Mouse (Mus musculus): ENCODE measurements at regions not wholly inside any gene's neighbourhood (a gene's known extent, or its start where the extent isn't known, plus 50 kb on each side); places are given as distances from the start of the nearest gene placed in this dataset.
A peak's percentile ranks its signal among the peaks of the same experiment; 100 is the strongest.

DNA sequence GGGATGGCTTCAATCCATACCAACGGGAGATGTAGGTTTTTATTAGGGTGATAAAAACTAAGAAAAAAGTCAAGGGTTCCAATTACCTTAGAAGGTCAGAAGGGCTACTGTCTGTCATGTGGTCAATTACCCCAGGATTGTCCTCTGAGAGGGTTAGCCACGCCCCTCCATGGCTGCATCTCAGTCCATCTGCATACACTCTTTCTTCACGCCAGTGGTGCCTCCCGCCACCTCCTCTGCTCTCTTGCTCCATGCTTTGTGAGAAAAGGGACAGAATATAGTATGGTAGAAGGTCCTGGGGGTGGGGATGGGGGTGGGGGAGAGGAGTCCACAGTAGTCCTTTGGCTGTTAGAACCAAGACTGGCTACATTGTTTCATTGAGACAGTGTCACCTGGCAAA is 96.1 kb upstream of the Podxl start:
- no peak for DNase-seq (ENCODE audit: low spot score in 2 of 2)

DNA sequence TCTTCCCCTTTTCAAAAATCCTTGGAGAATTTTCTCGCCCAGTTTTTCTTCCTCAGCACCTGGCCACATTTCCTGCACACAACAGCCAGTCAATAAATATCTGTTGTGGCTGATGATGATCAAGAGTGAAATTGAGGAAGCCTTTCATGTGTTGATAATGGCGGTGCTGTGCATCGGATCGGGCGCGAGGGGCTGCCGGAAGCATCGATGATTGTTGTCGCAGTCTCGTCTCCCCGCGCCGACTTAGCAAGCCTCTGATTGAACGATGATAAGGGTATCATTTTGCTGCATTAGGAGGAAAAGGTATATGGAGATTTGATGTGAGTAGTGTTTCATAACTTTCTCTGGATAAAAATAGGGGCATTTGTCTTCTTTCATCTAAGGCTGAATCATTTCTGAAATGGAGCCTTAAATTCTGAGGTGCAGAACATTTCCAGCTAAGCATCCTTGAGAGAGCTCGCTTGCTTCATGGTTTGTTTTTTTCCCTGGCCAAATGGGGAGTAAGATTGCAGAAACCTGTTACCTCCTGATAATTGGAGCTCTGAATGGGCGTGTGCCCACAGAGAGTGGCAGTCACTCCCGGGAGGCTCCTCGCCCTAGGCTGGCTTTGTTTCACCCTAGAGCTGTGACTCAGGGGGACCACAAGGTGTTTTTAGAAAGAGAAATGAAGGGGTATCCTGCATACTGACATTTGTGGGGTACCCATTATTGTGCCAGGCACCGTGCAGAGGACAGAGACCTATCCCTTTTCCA is 94.8 kb upstream of the Podxl start:
- DNase-seq (ENCODE audit: low spot score in 2 of 2) = peak in 1 of 2 experiments; percentile 58

DNA sequence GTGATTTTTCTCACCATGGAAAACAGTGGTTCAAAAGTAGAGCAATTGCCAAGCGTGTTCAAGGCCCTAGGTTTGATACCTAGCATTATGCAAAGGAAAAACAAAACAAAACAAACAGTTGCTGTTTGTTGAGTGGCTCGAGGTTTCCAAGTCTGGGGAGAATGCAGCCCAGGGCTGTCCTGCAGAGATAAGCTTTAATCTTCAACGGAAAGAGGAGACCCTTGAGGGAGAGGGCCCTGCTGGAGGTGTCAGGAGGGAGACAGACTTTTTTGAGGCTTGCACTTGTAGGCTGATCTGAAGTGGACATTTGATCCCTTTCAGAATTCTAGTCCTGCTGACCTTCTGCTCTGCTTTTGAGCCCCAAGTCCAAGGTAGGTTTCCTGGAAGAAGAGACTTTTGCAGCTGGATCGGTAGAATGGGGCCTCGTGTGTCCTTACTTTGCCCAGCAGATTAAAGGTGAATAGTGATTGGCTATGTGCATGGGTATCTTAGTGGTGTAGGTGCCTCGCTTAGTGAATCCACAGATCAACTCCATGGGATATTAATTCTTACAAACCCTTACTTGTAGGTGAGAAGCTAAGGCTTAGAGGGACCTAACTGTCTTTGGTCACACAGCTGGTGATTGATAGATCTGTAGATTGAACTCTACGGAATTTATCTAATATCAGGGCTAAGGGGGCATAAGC is 87.2 kb upstream of the Podxl start:
- DNase-seq (ENCODE audit: low spot score in 2 of 2) = no peak

DNA sequence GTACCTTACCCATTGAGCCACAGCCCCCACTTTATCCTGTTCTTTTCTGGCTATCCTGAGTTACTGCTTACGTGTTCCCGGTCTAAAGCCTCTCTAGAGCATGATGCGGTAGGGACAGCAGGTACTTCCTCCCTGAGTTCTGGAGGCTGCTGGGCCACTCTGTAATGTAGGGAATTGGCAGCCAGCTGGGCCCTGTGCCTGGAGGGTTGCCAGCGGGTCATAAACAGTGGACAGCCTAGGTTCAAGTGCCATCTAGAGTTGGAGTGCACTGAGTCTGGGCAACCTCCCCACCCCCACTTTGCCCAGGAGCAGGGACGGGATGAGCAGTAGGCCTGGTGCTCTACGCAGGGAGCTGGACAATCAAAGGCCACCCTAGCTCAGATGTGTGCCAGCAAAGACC is 81.5 kb upstream of the Podxl start:
- DNase-seq (ENCODE audit: low spot score in 2 of 2) = no peak

DNA sequence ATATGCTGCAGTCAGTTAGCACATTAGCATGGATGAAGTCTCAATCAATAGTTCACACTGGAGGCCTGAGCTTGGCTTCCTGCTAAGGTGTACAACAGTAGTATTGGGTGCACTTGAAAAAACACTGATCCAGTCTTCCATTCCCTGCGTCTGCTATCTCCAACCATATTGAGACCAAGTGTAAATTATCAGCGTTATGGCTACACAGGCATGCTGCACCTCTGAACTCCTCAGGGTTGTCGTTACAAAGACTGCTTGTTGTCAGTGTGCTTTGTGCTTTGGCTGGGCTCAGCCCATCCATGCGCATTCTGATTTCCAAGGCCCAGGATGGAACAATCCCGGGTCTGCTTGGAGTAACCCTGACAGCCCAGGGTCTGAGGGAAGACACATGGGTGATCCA is 80.7 kb upstream of the Podxl start:
- DNase-seq (ENCODE audit: low spot score in 2 of 2) = no peak

DNA sequence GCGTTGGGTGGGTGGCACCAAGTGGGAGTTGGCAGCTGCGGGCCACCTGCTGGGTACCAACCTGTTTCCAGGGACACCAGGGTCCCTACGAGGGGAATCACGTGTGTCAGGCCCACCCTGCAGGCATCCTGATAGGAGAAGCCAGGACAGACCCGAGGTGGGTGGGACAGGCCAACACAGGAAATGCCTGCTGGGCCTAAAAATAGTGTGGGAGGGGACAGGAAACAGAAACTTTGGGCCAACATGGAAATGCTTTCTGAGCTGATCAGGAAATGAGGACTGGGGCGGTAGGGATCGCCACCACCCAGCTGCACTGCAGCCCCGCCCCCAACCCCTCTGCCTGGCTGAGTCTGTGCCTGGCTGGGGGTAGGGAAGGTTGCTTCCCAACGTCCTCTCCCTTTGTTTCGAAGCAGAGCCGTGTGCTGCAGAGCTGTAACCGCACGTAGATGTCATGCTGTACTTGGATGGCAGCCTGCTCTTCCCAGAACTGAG is 78.7 kb upstream of the Podxl start:
- DNase-seq (ENCODE audit: low spot score in 2 of 2) = peak in 1 of 2 experiments; percentile 30

DNA sequence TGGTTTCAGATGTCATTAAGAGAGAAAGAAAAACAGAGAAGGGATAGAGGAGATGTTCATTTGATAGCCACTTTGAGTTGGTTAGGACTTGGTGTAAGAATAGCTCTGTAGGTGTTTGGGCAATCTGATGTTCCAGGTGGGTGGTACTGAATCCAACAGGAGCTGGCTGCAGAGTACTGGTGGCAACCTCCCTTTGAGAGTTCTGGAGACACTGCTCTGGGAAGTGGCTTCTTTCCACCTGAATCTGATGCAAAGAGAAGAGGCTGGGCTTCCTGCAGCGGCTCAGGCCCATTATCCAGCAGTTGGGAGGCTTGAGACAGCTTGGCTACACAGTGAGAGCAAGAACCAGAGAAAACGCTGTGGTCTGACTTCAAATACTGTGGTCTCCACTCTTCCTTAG is 77.0 kb upstream of the Podxl start:
- DNase-seq (ENCODE audit: low spot score in 2 of 2) = no peak

DNA sequence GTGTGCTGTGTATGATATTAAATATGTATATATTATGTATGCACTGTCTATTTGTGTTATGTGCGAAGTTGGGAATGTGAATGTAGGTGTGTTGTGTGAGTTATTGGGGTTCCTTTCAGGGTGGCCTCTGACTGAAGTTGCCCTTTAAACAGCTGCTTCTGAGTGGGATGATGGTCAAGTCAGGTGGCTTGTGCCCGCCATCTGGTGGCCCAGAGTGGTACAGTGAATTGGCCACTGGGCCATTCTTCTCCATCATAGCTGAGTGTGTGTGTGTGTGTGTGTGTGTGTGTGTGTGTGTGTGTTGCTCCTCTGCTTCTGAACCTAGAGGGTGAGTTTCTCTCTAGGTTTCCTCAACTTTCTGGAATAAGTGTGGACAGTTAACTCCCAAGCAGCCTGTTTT is 75.7 kb upstream of the Podxl start:
- DNase-seq (ENCODE audit: low spot score in 2 of 2) = peak; percentile 69 to 83

DNA sequence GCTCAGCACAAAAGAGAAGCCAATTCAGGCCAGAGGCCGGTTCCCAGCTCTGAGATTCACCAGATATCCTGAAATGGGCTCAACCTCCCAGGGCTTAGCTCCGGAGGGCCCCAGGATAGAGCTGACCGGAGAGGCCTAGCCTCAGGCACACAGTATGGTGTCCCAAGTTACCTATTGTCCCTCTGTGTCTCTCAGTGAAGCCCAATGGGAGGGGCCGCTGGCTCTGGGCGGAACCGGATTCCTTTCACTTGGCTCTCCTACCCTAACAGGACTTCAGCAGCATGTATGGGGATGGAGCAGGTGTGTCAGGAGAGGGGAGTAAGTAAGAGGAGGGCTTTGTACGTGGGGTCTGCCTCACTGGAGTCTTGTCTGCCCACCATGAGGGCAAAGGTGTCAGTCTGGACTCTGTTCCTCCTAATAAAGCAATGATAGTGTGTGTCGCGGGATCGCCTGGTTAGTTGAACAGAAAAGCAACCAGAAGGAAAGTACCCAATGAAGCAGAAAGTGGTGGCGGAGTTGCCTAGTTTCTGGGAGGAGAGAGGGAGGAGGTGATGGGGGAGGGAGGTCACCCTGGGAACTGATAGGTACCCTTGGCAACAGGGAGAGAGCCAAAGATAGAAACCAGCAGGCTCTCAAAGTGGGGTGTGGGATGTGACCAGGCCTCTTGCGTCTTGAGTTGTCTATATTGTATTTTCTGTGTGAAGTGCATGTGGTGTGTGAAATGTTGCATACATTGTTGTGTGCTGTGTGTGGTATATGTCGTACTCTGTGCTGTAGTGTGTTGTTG is 74.8 kb upstream of the Podxl start:
- no peak for DNase-seq (ENCODE audit: low spot score in 2 of 2)

DNA sequence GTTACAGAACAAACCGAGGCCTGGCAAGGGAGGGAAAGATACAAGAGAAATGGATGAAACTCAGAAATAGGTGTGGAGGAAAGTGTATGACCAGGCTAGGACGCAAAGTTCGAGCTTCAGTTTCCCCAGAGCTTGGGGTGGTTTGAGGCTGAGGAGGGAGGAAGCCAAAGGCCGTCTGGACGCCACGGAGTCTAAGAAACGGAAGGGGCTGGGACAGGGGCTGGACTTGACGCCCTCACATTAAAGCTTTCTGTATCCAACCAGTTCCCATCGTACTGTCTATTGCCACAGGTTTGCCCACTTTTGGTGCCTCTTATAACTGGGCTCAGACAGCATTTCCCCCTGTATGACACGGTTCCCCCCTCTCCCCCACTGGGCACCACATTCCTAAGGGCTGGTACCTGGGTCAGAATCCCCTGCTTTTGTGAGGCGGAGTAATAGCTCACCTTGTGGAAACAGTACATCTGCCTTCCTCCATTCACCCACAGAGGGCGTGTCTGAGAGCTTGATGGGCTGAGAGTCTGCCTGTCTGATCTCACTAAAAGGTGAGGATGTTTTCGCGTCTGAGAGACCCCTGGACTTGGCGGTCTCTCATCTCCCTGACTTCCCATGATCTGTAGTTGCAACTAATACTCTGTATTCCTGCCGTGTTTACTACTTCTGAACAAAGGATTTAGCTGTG is 73.7 kb upstream of the Podxl start:
- no peak for DNase-seq (ENCODE audit: low spot score in 2 of 2)

DNA sequence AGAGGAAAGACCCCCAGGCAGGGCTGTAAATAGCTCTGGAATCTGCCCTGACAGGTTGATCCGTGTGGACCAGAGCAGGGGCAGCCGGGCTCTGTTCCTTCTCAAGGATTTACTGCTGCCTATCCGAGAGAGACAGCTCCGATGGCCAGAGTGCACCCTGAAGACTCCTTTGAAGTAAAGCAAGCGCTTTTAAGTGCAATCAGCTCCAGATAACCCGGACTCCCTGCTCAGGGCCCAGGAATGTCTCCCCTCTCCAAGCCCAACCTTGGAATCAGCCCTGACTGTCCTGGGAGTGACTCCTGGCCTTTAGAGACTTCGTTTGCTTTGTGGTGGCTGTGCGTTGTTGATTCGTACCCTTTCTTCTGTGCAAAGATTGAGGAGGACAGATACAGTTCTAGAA is 73.2 kb upstream of the Podxl start:
- DNase-seq (ENCODE audit: low spot score in 2 of 2) = no peak

DNA sequence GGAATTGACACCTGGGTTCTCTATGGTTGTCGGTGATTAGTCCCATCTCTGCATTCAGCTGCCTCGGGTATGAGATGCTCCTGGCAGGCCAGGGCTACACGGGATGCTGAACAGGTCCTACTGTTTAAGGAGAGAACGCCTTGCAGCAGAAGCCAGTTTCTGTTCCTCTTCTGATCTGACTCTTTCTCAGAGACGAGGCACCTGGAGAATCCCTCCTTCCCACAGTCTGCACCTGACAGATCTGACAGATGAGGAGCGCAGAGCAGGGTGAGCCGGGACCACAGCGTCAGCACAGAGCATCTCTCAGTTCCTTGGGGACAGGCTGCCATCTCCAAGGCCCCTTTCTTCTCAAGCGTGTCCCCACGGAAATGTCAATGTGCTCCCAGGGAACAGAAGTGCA is 68.7 kb upstream of the Podxl start:
- DNase-seq (ENCODE audit: low spot score in 2 of 2) = no peak

DNA sequence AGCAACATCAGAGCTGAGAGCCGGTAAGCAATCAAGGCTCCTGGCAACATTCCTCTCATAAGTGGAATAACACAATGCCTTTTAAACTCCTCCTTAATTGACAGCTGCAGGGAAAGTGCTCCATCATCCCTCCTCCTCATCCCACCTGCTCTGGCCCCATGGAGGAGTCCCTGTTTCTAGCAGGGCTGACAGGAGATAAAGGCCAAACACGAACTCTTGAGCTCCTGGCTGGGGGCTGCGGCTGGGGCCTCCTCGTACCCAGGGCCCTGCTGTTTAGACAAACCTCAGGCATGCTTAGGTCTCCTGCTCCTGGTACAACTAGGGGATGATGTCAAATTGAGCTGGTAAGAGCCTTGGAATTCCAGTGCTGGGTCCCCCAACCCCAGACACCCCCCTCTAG is 66.2 kb upstream of the Podxl start:
- no peak for DNase-seq (ENCODE audit: low spot score in 2 of 2)

DNA sequence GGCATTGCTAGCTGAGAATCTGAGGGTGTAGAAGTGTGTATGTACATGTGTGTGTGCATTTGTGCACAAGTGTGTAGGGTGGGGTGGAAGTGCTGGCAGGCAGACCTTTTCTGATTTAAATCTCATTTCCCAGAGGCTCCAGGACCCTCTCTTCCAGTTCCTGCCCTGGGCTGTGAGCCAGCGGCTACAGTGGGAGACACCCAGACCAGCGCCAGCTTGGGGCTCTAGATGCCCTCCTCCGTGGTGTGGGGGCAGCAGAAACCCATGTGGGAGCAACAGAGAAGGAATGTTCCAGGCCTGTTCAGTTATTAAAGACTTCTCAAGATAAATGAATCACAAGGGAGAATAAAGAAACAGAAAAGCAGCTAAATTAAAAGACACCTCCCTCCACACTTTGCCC is 64.1 kb upstream of the Podxl start:
- DNase-seq (ENCODE audit: low spot score in 2 of 2) = no peak

DNA sequence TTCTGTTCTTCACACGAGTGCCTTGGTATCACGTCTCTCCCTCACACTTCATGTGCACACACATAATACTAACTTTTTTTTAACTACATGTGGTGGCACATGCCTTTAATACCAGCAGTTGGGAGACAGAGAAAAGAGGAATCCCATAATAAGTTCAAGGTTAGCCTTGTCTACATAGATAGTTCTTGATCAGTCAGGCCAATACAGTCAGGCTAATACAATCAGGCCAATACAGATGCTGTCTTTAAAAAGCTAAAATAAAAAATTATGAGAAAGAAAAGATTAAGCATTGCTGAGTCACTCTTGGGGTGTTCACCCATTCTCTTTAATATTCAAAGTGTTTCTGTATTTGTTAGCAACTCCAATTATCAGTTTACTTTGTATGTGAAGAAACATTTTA is 61.3 kb upstream of the Podxl start:
- DNase-seq (ENCODE audit: low spot score in 2 of 2) = no peak

DNA sequence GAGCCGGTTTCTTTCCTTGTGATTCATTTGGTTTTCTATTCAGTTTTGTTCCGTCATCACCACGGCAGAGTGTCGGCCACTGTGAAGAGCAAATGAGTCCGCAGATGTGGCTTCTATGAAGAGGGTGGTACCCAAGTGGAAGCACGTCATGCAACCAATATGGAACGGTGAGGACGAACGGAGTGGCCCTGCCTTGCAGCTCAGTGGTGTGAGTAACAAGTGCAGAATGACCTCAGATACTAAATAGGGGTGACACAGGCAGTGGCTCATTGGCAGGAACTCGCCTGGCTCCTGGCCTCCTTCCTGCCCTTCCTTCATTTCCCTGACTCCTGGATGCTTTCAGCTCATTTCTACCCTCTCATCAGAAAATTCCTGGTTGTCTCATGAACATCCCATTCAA is 60.6 kb upstream of the Podxl start:
- no peak for DNase-seq (ENCODE audit: low spot score in 2 of 2)

DNA sequence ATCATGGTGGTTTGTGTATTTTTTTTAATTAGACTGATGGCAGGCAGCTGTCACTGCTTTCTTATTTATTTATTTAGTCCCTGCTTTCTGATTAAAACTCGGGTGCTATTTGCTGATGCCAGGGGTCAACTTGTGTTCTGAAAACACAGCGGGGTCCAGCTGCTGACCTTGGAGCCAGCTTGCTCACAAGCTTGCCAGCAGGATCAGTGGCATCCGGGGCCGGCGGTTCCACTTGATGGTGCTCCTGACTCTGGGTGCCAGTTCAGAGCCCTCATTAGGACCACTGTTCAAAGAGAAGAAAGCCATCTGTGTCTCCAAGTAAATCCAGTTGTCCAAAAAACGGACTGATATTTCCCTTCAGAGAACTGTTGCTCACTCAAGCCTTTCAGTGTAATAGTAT is 57.2 kb upstream of the Podxl start:
- no peak for DNase-seq (ENCODE audit: low spot score in 2 of 2)

DNA sequence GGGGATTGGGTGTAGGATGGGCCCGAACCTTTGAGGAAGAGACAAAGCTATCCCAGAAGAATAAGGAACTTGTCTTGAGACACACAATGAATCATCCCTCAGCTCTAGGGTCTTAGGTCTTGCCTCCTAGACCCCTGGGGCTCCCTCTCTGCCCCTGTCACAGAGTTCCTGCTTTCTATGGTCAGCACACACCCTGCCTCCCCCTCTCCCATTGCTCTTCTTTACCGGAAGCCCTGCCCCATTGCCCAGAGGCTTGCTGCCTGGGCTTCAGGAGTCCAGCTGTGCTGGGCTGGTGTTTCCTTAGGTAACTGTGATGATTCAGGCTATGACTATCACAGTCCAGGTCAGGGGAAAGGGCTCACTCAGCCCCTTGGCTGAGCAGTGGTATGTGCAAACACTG is 55.1 kb upstream of the Podxl start:
- DNase-seq (ENCODE audit: low spot score in 2 of 2) = no peak

DNA sequence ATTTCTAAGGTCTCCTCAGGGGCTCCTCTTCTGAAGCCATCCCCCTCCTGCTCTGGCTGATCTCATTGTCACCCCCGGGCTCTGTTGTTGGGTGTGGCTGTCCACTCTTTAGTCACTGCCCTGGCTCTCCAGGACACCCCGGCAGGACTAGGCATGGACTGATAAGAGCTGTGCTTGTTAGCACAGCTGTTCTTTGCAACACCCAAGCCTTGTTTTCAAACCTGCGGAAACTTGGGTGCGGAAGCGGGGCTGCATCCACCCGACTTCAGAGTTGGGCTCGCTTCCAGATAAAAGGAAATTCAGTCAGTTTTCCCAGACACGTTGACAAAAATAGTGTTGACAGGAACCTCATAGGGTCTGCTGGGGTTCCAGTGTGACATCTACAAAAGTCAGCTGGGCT is 53.6 kb upstream of the Podxl start:
- DNase-seq (ENCODE audit: low spot score in 2 of 2) = peak in 1 of 2 experiments; percentile 27

DNA sequence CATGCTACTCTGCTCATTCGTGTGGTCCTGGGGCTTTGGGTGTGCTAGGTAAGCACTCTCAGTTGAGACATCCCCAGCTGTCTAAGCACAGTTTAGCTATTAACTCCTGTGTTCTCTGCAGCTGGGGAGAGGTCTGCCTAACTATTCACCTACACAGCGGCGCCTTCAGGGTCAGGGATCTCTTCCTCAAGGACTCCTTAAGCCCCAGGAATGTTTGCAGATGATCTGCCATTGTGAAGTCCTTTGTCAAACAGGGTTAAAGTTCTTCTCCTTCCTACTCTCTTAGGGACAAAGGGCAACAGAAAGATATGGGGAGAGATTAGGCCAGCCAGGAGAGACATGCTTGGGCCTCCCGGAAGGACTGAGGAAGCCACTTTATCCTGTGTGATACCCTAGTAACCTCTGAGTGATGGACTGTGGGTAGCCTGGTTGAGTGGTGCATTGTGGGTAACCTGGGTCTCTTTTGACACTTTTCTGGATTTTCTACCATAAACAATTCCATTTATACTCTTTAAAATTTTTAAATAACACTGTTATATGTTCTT is 51.7 kb upstream of the Podxl start:
- DNase-seq (ENCODE audit: low spot score in 2 of 2) = no peak

DNA sequence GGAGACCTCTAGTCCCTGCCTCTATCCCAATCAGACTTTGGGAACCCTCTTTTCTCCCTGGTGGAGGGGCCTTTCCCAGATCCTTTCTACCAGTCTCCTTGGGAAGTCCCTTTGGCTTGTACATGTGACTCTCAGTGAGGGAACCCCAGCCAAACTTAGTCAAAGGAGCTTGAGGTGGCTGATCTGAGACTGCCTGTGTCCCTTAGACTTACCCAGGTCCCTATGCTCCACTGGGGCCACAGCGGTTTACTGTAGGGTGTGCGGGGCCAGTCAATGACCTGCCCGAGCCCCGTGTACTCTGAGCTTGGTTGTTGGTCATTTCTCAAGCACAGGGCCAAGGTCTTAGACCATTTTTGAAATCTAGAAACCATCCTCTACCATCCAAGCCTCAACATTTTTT is 50.8 kb upstream of the Podxl start:
- DNase-seq (ENCODE audit: low spot score in 2 of 2) = no peak
